In the genomic region with DNA sequence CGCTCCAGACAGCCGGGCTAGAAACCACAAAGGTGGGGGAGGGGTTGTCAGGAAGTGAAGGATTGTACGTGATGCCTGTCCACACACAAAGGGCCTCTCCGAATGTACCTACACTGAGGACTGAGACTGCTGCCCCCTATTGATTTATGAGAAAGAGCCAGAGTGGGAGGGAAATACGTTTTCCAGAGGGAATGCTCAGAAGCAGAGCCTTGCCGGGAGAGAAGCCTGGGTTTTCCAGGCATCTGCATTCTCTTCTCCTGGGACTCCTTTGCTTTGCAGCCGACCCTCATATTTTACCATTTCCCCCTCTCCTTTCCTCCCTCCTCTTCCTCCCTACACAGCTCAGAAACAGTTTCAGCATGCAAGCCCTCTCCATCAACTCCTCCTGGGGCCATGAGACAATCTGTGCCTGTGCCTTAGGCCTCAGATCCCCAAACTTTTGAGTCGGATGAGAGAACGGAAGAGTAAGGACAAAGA, we compare ENCODE assay signal across 8 mouse cellular contexts. TPM values are rescaled to one million over a fixed set of nuclear protein-coding genes. Genes with fewer than 3 reads are reported as not detected.
A peak's percentile ranks its signal among the peaks of the same experiment; 100 is the strongest.
DNase-seq lines count a peak whose midpoint lies in the region; ATAC-seq and TF ChIP-seq lines count a peak whose summit lies in the region.

No protein-coding gene starts in this region.

- H3K27ac ChIP-seq in kidney, adult 2 months (ENCODE audit: insufficient read depth, low read depth, low read length) = no peak overlapping the region
- H3K27ac ChIP-seq in embryonic facial prominence, embryonic 10.5 days (replicated peaks) = peak overlapping the region; percentile 86
- H3K27ac ChIP-seq in limb, embryonic 11.5 days (replicated peaks; ENCODE audit: low read depth, low read length) = peak overlapping the region; percentile 83
- peak overlapping the region; percentile 50; the same call in 1 of the 2 replicates for H3K27ac ChIP-seq in neural tube, embryonic 12.5 days

- WGBS in kidney, adult 2 months = 20% methylated on average over 9 of the region's 9 CpGs
- 30% methylated on average over 9 of the region's 9 CpGs for WGBS in embryonic facial prominence, embryonic 10.5 days
- WGBS in limb, embryonic 11.5 days = 17% methylated on average over 9 of the region's 9 CpGs
- WGBS in neural tube, embryonic 12.5 days = 16% methylated on average over 9 of the region's 9 CpGs

- TF ChIP-seq POLR2A in kidney, adult 2 months (IDR thresholded peaks at IDR 0.05; ENCODE audit: low read depth, low read length) = no peak

- H3K4me3 ChIP-seq in kidney, adult 2 months (ENCODE audit: insufficient read depth, low read depth, low read length) = no peak overlapping the region
- peak overlapping the region; percentile 21; the same call in 1 of the 2 replicates for H3K4me3 ChIP-seq in embryonic facial prominence, embryonic 10.5 days
- H3K4me3 ChIP-seq in limb, embryonic 11.5 days (ENCODE audit: low read depth, low read length) = no peak overlapping the region
- no peak overlapping the region for H3K4me3 ChIP-seq in neural tube, embryonic 12.5 days

- H3K4me2 ChIP-seq in limb, embryonic 11.5 days (ENCODE audit: low read depth, severe bottlenecking) = peak overlapping the region; percentile 19
- peak overlapping the region; percentile 34 for H3K4me2 ChIP-seq in neural tube, embryonic 12.5 days (replicated peaks)

- H3K9ac ChIP-seq in limb, embryonic 11.5 days (ENCODE audit: low read length) = peak overlapping the region; percentile 17; the same call in 1 of the 2 replicates
- H3K9ac ChIP-seq in neural tube, embryonic 12.5 days = no peak overlapping the region

- peak; percentile 6 for DNase-seq in kidney, adult 2 months
- no peak for DNase-seq in kidney, adult 8-10 months
- DNase-seq in embryonic facial prominence, embryonic 10.5 days (ENCODE audit: low spot score) = peak; percentile 66
- peak; percentile 62 for DNase-seq in limb, embryonic 11.5 days (ENCODE audit: low spot score)
- no peak for DNase-seq in urinary bladder, postnatal 4 days (ENCODE audit: low spot score in 2 of 2)
- no peak for DNase-seq in layer of hippocampus, postnatal 10 days (ENCODE audit: low spot score in 2 of 2)
- DNase-seq in ovary, postnatal 10 days (ENCODE audit: low spot score) = no peak

- ATAC-seq in limb, embryonic 11.5 days (ENCODE audit: insufficient number of reproducible peaks, low FRiP score, low TSS enrichment, low read depth) = peak; percentile 73; the same call in 1 of the 2 replicates
- peak; percentile 79 for ATAC-seq in neural tube, embryonic 12.5 days (ENCODE audit: low FRiP score, low read depth)

- no peaks in the 10 kb centered on the region for H3K36me3 ChIP-seq in kidney, adult 2 months (ENCODE audit: control insufficient read depth, insufficient read depth, low read length)
- H3K36me3 ChIP-seq in embryonic facial prominence, embryonic 10.5 days (replicated peaks) = no peaks in the 10 kb centered on the region
- no peaks in the 10 kb centered on the region for H3K36me3 ChIP-seq in limb, embryonic 11.5 days (ENCODE audit: control insufficient read depth, insufficient read depth, low read length)
- H3K36me3 ChIP-seq in neural tube, embryonic 12.5 days = no peaks in the 10 kb centered on the region

- no peaks in the 10 kb centered on the region for H3K27me3 ChIP-seq in kidney, adult 2 months (replicated peaks; ENCODE audit: control insufficient read depth, insufficient read depth, low read length)
- H3K27me3 ChIP-seq in embryonic facial prominence, embryonic 10.5 days (replicated peaks; ENCODE audit: low read depth, poor library complexity, severe bottlenecking) = no peaks in the 10 kb centered on the region
- no peaks in the 10 kb centered on the region for H3K27me3 ChIP-seq in limb, embryonic 11.5 days (ENCODE audit: control insufficient read depth, insufficient read depth, low read length)
- no peaks in the 10 kb centered on the region for H3K27me3 ChIP-seq in neural tube, embryonic 12.5 days (replicated peaks)

- no peaks in the 10 kb centered on the region for H3K4me1 ChIP-seq in kidney, adult 2 months (ENCODE audit: control insufficient read depth, insufficient read depth, low read length)
- peaks cover 37% of the 10 kb centered on the region for H3K4me1 ChIP-seq in embryonic facial prominence, embryonic 10.5 days
- H3K4me1 ChIP-seq in limb, embryonic 11.5 days (ENCODE audit: control insufficient read depth, insufficient read depth, low read length) = no peaks in the 10 kb centered on the region
- no peaks in the 10 kb centered on the region for H3K4me1 ChIP-seq in neural tube, embryonic 12.5 days

- H3K9me3 ChIP-seq in embryonic facial prominence, embryonic 10.5 days = no peaks in the 10 kb centered on the region
- no peaks in the 10 kb centered on the region for H3K9me3 ChIP-seq in limb, embryonic 11.5 days (ENCODE audit: control insufficient read depth, low read length)
- no peaks in the 10 kb centered on the region for H3K9me3 ChIP-seq in neural tube, embryonic 12.5 days

- TF ChIP-seq CTCF in kidney, adult 2 months (conservative IDR thresholded peaks at IDR 0.05; ENCODE audit: insufficient read depth, insufficient read length, low read depth, low read length) = 0 out of 2 replicates have a peak, but pooled peaks have one; percentile 4

RNA-seq across cellular contexts. Expression of a gene that starts 37.8 kb away (rescaled TPM):
- polyA plus RNA-seq in kidney, adult 2 months (2012; rRNA removed) = 27.2 and 31.5 TPM in 2 replicates
- 722 and 727 TPM in 2 replicates for polyA plus RNA-seq in embryonic facial prominence, embryonic 10.5 days (2016; fragmentation: Nextera tagmentation; extraction: Ambion mirVana)
- polyA plus RNA-seq in limb, embryonic 11.5 days (2014; fragmentation: Nextera tagmentation; extraction: Ambion mirVana) = 1,356 and 1,394 TPM in 2 replicates
- polyA plus RNA-seq in neural tube, embryonic 12.5 days (2016; fragmentation: Nextera tagmentation; extraction: Ambion mirVana) = 303 and 304 TPM in 2 replicates
- total RNA-seq in layer of hippocampus, postnatal 10 days (2021) = 10 to 100 TPM; 11.3 to 13.9 TPM

Comparison
In these comparisons a context has a peak if more than half of its experiments do, and no peak if none do; other contexts are left out.
1. DNase-seq: peak in kidney, adult 2 months (single experiment), embryonic facial prominence, embryonic 10.5 days (single experiment) and limb, embryonic 11.5 days (single experiment); none in kidney, adult 8-10 months (0 of 2), urinary bladder, postnatal 4 days (0 of 2), layer of hippocampus, postnatal 10 days (0 of 2) and ovary, postnatal 10 days (single experiment).